Mouse (Mus musculus) CD4-positive helper T cell, adult 2 months (primary cell): ENCODE measurements around the gene Olig2.

Experiments used
- DNase-seq: peaks from one replicate; pipeline ENCODE4 v3.0.0-alpha.2; 2012; ENCODE audit warnings: low read depth, missing footprints, low spot score

Olig2 gene

GRCm38 (mm10) chr16:91225233-91226037, at the start of gene Olig2:
Olig2 (plus strand) TSS chr16:91225457.
- DNase-seq = no peak

- DNase-seq = no peak
These were observed 49.4 kb upstream of the Olig2 start for GRCm38 (mm10) chr16:91175892-91176291.

GRCm38 (mm10) chr16:91187046-91187445, 38.2 kb upstream of the Olig2 start:
- no peak for DNase-seq

- no peak for DNase-seq
These were observed 37.6 kb upstream of the Olig2 start for GRCm38 (mm10) chr16:91187662-91188061.

GRCm38 (mm10) chr16:91188304-91188703, 37.0 kb upstream of the Olig2 start:
- DNase-seq = no peak

- no peak for DNase-seq
These were observed 34.0 kb upstream of the Olig2 start for GRCm38 (mm10) chr16:91191233-91191632.

- DNase-seq = no peak
These were observed 33.5 kb upstream of the Olig2 start for GRCm38 (mm10) chr16:91191663-91192237.

- DNase-seq = no peak
These were observed 32.4 kb upstream of the Olig2 start for GRCm38 (mm10) chr16:91192672-91193354.

- DNase-seq = no peak
These were observed 25.4 kb upstream of the Olig2 start for GRCm38 (mm10) chr16:91199815-91200214.

- no peak for DNase-seq
These were observed 22.3 kb upstream of the Olig2 start for GRCm38 (mm10) chr16:91202989-91203388.

- no peak for DNase-seq
These were observed 18.9 kb upstream of the Olig2 start for GRCm38 (mm10) chr16:91206371-91206770.

GRCm38 (mm10) chr16:91217077-91217476, 8.2 kb upstream of the Olig2 start:
- no peak for DNase-seq

- no peak for DNase-seq
These were observed 7.3 kb upstream of the Olig2 start for GRCm38 (mm10) chr16:91217948-91218347.

- DNase-seq = no peak
These were observed 6.0 kb upstream of the Olig2 start for GRCm38 (mm10) chr16:91219246-91219645.

GRCm38 (mm10) chr16:91222171-91222642, 3.0 kb upstream of the Olig2 start:
- DNase-seq = no peak

- no peak for DNase-seq
These were observed 2.5 kb upstream of the Olig2 start for GRCm38 (mm10) chr16:91222643-91223271.

- DNase-seq = no peak
These were observed 1.8 kb upstream of the Olig2 start for GRCm38 (mm10) chr16:91223327-91224067.

- no peak for DNase-seq
These were observed 1.2 kb upstream of the Olig2 start for GRCm38 (mm10) chr16:91224068-91224402.

GRCm38 (mm10) chr16:91224481-91225232, 600 bp upstream of the Olig2 start:
- DNase-seq = no peak

GRCm38 (mm10) chr16:91226038-91226882, 1.0 kb downstream of the Olig2 start:
- DNase-seq = no peak
